Mouse (Mus musculus): ENCODE results near the gene Ctnna2. TPM values are rescaled to one million over a fixed set of nuclear protein-coding genes. Genes with fewer than 3 reads are reported as not detected.

Gene Ctnna2
- total and polyA plus RNA-seq, 2 experiments from 2014 or later: 0.22 TPM; not detected in 1

DNA sequence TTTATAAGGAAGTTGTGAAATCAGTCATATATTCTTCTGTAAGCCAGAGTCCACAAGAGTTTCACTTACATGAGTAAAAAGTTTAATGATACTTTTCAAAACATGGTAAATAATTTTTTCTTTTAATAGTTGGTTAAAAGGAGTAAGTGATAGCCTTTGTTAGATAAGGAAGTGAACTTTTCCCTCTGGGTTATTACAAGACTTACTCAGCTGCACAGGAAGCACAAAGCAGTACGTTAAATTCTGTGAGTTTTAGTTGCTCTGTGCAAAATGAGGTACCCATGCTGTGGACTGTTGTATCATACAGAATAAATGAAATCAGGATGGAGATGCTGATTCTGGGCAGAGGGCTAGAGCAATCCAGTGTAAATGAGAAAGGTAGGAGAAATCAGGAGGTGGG is 423.3 kb downstream of the Ctnna2 start:
- Histone ChIP-seq H3K9ac (replicated peaks; ENCODE audit: low read depth, low read length) (no peak overlapping the region), H3K27me3 (ENCODE audit: control insufficient read depth, insufficient read depth, low read length) (no peaks in the 10 kb centered on the region), H3K4me3 (ENCODE audit: low read depth, low read length) (no peak overlapping the region), H3K4me1 (ENCODE audit: control insufficient read depth, insufficient read depth) (no peaks in the 10 kb centered on the region), H3K9me3 (replicated peaks; ENCODE audit: control insufficient read depth, low read length) (no peaks in the 10 kb centered on the region), H3K27ac (ENCODE audit: low read depth) (no peak overlapping the region), H3K4me2 (ENCODE audit: low read depth, low read length) (no peak overlapping the region), H3K36me3 (replicated peaks; ENCODE audit: control insufficient read depth, insufficient read depth, low read length) (no peaks in the 10 kb centered on the region)
- WGBS: 43% methylated on average over 1 of the region's 1 CpGs
- ATAC-seq (ENCODE audit: insufficient read depth, low read depth): no peak
- DNase-seq (ENCODE audit: low spot score): no peak
- TF ChIP-seq CTCF (IDR thresholded peaks at IDR 0.05; ENCODE audit: low read depth): no peak
- TF ChIP-seq EP300 (IDR thresholded peaks at IDR 0.05; ENCODE audit: low read depth): no peak

DNA sequence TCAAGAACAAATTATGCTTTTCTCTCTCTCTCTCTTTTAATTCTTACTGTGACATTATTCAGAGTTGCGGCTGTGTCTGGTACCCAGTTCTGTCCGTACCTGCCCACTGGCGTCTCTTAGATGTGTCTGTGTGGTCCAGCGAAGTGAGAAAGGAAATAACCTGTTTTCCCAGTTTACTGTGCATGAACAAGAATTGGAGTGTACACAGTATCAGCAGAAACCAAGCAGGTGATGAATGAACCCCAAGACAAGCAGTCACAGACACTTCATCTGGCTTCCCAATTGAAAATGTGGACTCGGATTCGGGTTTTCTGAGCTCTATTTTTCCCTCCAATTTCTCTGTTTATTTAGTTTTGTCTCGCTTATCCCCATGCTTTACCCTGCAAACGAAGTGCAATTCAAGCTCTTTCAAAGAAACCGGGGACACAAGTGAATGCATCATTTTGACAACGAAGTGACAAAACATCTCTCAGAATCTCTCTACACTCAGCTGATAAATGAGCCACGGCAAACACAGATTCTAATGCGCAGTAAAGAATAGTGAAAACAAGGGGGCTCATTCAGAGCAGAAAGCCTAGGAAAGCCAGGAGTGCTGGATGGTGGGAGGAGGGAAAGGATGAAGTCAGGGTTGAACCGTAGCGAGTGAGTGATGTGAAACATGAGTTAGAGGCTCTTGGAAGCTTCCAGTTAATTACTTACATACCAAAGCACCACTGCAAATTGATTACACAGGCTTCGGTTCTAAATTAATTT is 442.3 kb downstream of the Ctnna2 start:
- H3K36me3 ChIP-seq (replicated peaks; ENCODE audit: control insufficient read depth, insufficient read depth, low read length): no peaks in the 10 kb centered on the region

DNA sequence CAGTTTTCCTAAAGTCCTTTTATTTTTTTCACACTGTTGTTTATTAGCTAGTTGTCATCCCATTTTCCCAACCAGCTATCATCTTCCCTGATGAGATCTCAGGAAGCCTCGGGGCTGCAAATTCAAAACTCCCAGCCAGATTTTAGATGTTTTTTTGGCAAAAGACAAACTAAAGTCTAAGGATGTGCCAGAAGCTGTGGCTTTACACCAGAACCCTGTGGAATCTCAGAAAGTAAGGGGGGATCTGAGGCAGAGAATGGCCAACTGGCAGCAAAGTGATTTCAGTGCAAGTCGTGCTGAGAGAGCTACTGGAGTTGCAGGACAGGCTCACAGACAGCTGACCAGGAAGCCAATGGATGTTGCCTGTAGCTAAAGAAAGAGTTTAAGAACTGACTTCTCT is 451.9 kb downstream of the Ctnna2 start:
- DNase-seq (ENCODE audit: low spot score): no peak
- TF ChIP-seq EP300 (IDR thresholded peaks at IDR 0.05; ENCODE audit: low read depth): no peak
- no peak for TF ChIP-seq CTCF (IDR thresholded peaks at IDR 0.05; ENCODE audit: low read depth)
- no peak for ATAC-seq (ENCODE audit: insufficient read depth, low read depth)
- 38% methylated on average over 2 of the region's 2 CpGs for WGBS
- H3K4me3 ChIP-seq (ENCODE audit: low read depth, low read length): no peak overlapping the region
- H3K4me2 ChIP-seq (ENCODE audit: low read depth, low read length): no peak overlapping the region
- H3K27me3 ChIP-seq (ENCODE audit: control insufficient read depth, insufficient read depth, low read length): no peaks in the 10 kb centered on the region
- no peaks in the 10 kb centered on the region for H3K9me3 ChIP-seq (replicated peaks; ENCODE audit: control insufficient read depth, low read length)
- no peak overlapping the region for H3K27ac ChIP-seq (ENCODE audit: low read depth)
- no peaks in the 10 kb centered on the region for H3K4me1 ChIP-seq (ENCODE audit: control insufficient read depth, insufficient read depth)
- no peaks in the 10 kb centered on the region for H3K36me3 ChIP-seq (replicated peaks; ENCODE audit: control insufficient read depth, insufficient read depth, low read length)
- no peak overlapping the region for H3K9ac ChIP-seq (replicated peaks; ENCODE audit: low read depth, low read length)

More for the DNA sequence above, 442.3 kb downstream of the Ctnna2 start:
- no peak for ATAC-seq (ENCODE audit: insufficient read depth, low read depth)
- TF ChIP-seq EP300 (IDR thresholded peaks at IDR 0.05; ENCODE audit: low read depth) (no peak), CTCF (IDR thresholded peaks at IDR 0.05; ENCODE audit: low read depth) (no peak)
- Histone ChIP-seq H3K9ac (replicated peaks; ENCODE audit: low read depth, low read length) (no peak overlapping the region), H3K4me2 (ENCODE audit: low read depth, low read length) (no peak overlapping the region), H3K27me3 (ENCODE audit: control insufficient read depth, insufficient read depth, low read length) (no peaks in the 10 kb centered on the region), H3K9me3 (replicated peaks; ENCODE audit: control insufficient read depth, low read length) (no peaks in the 10 kb centered on the region), H3K27ac (ENCODE audit: low read depth) (no peak overlapping the region), H3K4me1 (ENCODE audit: control insufficient read depth, insufficient read depth) (no peaks in the 10 kb centered on the region), H3K4me3 (ENCODE audit: low read depth, low read length) (no peak overlapping the region)
- no peak for DNase-seq (ENCODE audit: low spot score)
- 58% methylated on average over 15 of the region's 15 CpGs for WGBS

DNA sequence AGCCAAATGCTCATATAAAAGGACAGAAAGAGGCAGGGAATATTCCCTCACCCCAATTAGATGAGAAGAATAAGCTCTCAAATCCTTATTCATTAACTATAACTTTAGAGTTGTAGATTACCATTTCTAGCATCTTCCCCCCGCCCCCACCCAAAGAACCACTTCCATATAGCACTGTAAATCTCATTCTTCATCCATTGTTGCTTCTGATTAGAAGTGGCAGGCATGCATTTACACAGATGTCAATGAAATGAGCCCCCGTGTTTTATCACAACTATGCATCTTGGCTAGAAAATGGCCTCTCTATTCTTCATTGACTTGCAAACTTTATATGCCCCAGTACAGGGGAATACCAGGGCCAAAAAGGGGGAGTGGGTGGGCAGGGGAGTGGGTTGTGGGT is 457.7 kb downstream of the Ctnna2 start:
- ATAC-seq (ENCODE audit: insufficient read depth, low read depth) (no peak), DNase-seq (ENCODE audit: low spot score) (no peak)
- no peaks in the 10 kb centered on the region for H3K36me3 ChIP-seq (replicated peaks; ENCODE audit: control insufficient read depth, insufficient read depth, low read length)
- H3K27me3 ChIP-seq (ENCODE audit: control insufficient read depth, insufficient read depth, low read length): no peaks in the 10 kb centered on the region
- H3K27ac ChIP-seq (ENCODE audit: low read depth): no peak overlapping the region
- H3K9ac ChIP-seq (replicated peaks; ENCODE audit: low read depth, low read length): no peak overlapping the region
- no peaks in the 10 kb centered on the region for H3K9me3 ChIP-seq (replicated peaks; ENCODE audit: control insufficient read depth, low read length)
- no peaks in the 10 kb centered on the region for H3K4me1 ChIP-seq (ENCODE audit: control insufficient read depth, insufficient read depth)
- 65% methylated on average over 2 of the region's 2 CpGs for WGBS
- no peak overlapping the region for H3K4me2 ChIP-seq (ENCODE audit: low read depth, low read length)
- H3K4me3 ChIP-seq (ENCODE audit: low read depth, low read length): no peak overlapping the region
- TF ChIP-seq EP300 (IDR thresholded peaks at IDR 0.05; ENCODE audit: low read depth) (no peak), CTCF (IDR thresholded peaks at IDR 0.05; ENCODE audit: low read depth) (no peak)

DNA sequence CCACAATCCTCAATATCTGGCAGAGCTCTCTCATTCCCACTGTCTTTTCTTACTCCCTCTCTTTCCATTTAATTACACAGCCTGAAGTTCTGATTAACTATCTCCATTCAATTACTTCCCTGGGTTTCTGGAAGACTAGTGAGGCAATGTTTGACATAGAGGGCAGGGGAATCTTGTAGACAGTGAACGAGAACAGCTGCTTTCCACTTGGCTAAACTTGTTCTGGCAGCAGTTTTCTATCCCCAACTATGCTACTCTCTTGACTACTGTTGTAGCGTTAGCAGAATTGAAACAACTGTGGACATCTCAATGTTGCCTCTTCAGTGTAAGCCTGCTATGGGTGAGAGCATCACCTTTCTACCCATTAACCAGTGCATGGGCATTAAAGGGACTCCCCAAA is 463.0 kb downstream of the Ctnna2 start:
- no peak for ATAC-seq (ENCODE audit: insufficient read depth, low read depth)
- no peaks in the 10 kb centered on the region for H3K9me3 ChIP-seq (replicated peaks; ENCODE audit: control insufficient read depth, low read length)
- H3K27me3 ChIP-seq (ENCODE audit: control insufficient read depth, insufficient read depth, low read length): no peaks in the 10 kb centered on the region
- no peak overlapping the region for H3K27ac ChIP-seq (ENCODE audit: low read depth)
- H3K4me3 ChIP-seq (ENCODE audit: low read depth, low read length): no peak overlapping the region
- 47% methylated on average over 2 of the region's 2 CpGs for WGBS
- H3K9ac ChIP-seq (replicated peaks; ENCODE audit: low read depth, low read length): no peak overlapping the region
- H3K4me1 ChIP-seq (ENCODE audit: control insufficient read depth, insufficient read depth): no peaks in the 10 kb centered on the region
- H3K4me2 ChIP-seq (ENCODE audit: low read depth, low read length): no peak overlapping the region
- no peak for DNase-seq (ENCODE audit: low spot score)
- TF ChIP-seq EP300 (IDR thresholded peaks at IDR 0.05; ENCODE audit: low read depth) (no peak), CTCF (IDR thresholded peaks at IDR 0.05; ENCODE audit: low read depth) (no peak)
- H3K36me3 ChIP-seq (replicated peaks; ENCODE audit: control insufficient read depth, insufficient read depth, low read length): no peaks in the 10 kb centered on the region

DNA sequence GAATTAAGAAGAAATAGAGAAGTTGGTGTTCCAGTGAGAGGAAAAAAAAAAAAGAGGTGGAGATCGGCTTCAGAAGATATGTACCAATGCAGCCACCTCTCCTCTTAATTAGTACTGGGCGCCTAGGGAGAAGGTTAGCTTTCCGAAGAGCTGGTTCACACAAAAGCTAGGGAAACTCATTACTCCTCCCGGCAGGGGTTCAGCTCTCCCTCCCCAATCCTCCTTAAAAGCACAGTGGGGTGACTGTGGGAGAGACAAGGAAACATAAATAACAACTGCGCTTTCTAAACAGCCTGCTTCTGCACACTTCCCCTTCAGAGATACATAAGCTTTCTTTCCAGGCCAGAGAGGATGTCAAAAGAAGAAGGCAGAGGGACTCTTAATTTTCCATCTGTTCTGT is 467.7 kb downstream of the Ctnna2 start:
- Histone ChIP-seq H3K9me3 (replicated peaks; ENCODE audit: control insufficient read depth, low read length) (no peaks in the 10 kb centered on the region), H3K36me3 (replicated peaks; ENCODE audit: control insufficient read depth, insufficient read depth, low read length) (no peaks in the 10 kb centered on the region), H3K27ac (ENCODE audit: low read depth) (no peak overlapping the region), H3K9ac (replicated peaks; ENCODE audit: low read depth, low read length) (no peak overlapping the region), H3K27me3 (ENCODE audit: control insufficient read depth, insufficient read depth, low read length) (no peaks in the 10 kb centered on the region), H3K4me2 (ENCODE audit: low read depth, low read length) (no peak overlapping the region), H3K4me1 (ENCODE audit: control insufficient read depth, insufficient read depth) (no peaks in the 10 kb centered on the region), H3K4me3 (ENCODE audit: low read depth, low read length) (no peak overlapping the region)
- no peak for TF ChIP-seq EP300 (IDR thresholded peaks at IDR 0.05; ENCODE audit: low read depth)
- no peak for TF ChIP-seq CTCF (IDR thresholded peaks at IDR 0.05; ENCODE audit: low read depth)
- DNase-seq (ENCODE audit: low spot score) (no peak), ATAC-seq (ENCODE audit: insufficient read depth, low read depth) (no peak)
- 21% methylated on average over 5 of the region's 5 CpGs for WGBS
